Mouse (Mus musculus) frontal cortex, postnatal 25 days (tissue): ENCODE measurements around the gene Nlrp6.

Experiments used
- DNase-seq, 2 experiments: peaks; one replicate each; pipeline ENCODE4 v3.0.0; 2022; ENCODE audit warnings: low spot score in 2 of 2

Nlrp6 gene

DNA sequence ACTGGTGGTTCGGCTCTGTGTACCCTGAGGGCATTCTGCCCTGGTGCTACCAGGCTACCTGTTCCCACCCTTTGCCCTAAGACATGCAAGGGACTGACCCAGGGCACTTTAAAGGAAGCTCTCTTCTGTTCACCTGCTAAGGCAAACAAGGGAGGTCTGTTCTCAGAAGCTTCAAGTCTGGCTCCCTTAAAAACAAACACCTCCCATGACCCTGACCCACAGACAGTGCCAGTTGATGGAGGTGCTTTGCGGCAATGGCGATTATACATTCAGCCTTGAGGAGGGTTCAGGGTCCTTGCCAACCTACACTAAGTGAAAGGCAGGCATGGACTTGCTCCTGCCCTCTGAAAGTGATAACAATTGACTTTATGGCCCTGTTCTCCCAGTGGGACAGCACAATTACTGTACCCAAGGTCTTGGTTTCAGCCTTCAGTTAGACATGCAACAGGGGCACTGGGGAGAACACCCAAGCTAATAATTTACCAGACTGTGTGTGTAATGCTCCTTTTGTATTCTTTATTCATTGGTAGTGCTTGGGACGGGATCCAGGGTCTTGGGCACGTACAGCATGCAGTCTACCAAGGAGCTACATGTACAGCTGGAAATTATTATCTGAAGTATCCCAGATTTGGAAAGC, 7.7 kb upstream of the Nlrp6 start:
- no peak for DNase-seq

DNA sequence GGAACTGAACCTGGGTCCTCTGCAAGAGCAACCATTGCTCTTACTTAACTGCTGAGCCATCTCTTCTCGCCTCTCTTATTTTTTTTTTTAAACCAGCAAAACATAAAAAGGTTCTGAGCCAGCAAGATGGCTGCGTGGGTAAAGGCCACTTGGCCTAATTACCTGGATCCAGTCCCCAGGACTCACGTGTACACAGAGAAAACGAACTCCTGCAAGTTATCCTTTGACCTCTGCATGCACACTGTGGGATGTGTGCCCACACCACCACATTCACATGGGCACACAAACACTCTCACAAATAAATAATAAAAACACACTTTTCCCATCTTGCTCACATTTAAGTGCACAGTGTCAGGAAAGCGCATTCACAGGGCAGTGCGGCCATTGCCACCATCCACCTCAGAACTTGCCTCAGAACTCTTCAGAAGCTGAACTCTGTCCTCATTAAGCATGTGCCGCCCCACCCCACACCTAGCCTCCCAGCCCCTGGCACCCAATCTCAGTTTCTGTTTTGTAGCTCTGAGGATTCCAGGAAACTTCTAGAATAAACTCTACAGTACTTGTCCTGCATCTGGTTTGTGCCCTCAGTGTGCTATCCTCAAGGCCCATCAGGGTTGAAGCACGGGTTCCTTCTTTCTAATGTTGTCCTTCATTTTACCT, 6.5 kb upstream of the Nlrp6 start:
- DNase-seq: no peak

DNA sequence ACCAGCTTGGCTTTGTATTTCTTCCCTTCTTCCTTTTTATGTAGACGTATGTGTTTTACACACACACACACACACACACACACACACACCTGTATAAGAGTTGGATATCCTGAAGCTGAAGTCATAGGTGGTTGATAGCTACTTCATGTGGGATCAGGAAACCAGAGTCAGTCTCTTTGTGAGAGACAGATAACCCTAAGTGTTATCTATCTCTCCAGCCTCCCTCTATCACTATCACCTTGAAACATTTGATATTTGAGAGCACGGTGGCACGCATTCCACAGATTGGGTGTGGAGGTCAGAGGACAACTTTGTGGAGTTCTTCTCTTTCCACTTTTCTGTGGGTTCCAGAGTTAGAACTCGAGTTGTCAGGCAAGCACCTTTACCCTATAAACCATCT, 791 bp upstream of the Nlrp6 start:
- DNase-seq: no peak

- no peak for DNase-seq
Measured at GRCm38 (mm10) chr7:140921225-140921975, 698 bp downstream of the Nlrp6 start.

DNA sequence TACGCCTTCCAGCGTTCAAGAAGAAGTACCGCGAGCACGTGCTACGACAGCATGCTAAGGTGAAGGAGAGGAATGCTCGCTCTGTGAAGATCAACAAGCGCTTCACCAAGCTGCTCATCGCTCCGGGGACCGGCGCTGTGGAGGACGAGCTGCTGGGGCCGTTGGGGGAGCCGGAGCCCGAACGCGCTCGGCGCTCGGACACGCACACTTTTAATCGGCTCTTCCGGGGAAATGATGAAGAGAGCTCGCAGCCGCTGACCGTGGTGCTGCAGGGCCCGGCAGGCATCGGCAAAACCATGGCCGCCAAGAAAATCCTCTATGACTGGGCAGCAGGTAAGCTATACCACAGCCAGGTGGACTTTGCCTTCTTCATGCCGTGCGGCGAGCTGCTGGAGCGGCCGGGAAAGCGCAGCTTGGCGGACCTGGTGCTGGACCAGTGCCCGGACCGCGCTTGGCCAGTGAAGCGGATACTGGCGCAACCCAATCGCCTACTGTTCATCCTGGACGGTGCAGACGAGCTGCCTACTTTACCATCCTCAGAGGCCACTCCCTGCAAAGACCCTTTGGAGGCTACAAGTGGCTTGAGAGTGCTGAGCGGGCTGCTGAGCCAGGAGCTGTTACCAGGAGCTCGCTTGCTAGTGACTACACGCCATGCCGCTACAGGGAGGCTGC, 1.8 kb downstream of the Nlrp6 start:
- no peak for DNase-seq

GRCm38 (mm10) chr7:140923070-140923775, 2.5 kb downstream of the Nlrp6 start:
- no peak for DNase-seq

- DNase-seq: no peak
Measured at GRCm38 (mm10) chr7:140927181-140927580, 6.5 kb downstream of the Nlrp6 start.

DNA sequence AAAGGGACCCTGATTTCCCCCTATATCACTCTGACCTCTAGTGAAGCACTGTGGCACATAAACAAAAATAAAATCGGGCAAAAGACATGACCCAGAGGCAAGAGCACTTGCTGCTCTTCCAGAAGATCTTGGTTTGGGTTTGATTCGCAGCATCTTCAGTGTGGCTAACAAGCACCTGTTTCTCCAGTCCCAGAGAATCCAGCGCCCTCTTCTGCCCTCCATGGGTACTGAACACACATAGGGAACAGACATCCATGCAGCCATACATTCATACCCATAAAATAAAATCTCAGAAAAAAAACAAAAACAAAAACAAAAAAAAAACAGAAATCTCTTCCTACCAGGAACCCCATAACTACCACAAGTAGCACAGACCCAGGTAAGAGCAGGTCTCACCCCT, 17.7 kb downstream of the Nlrp6 start:
- no peak for DNase-seq

DNA sequence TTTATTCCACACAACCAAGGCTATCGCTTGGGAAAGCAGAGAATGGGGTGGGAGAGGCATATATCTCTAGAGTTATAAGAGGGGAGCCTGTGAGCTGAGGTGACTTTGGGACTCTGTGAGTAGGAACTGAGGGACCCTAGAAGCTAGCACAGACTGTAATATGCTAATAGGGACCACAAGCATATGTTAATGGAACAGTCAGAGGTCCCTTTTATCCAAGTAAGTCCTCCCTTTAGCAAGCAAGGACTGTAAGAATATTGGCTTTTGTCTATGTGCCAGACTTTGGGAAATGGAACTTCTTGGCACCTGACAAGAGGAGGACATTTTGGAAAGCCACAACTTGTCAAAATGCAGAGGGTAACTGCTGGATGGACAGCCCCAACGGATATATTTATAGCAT, 18.2 kb downstream of the Nlrp6 start:
- no peak for DNase-seq

- DNase-seq: no peak
Measured at GRCm38 (mm10) chr7:140939669-140940171, 19.0 kb downstream of the Nlrp6 start.

DNA sequence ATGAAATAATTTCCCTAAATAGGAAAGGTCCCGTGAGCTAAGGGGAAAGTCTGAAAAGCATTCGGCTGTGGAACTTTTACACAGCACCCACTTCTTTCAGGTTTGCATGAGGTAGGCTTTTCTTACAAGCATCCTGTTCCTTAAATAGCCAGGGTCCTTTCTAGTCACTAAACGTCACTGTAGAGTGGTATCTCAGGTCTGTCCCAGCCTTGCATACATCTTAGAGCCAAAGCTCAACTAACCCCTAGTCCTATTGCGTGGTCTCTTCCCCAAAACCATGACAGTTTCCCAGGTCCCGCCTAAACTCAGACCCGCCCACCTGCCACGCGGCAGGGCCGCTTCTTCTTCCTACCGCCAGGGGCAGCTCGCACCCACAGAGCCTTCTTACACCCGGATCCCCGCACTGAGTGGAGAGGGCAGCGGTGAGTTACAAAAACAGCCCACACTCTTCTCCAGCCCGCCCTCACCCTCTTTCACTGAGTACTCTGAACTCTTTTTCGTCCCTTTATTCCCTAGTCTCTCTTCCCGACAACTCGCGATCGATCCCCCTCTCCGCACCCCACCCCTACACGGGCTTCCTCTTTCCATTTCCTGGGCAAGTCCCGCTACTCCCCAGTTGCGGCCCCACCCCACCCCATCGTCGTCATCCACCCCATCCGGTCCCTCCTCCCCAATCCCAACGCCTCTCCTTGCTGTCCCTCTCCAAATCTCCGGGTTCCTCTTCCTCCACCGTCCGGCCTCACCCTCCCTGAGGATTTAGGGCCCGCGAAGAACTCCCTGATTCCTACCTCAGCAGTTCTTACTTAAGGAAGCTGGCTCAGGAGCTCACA, 20.7 kb downstream of the Nlrp6 start, which contains the start of gene Pgghg:
TSS of gene Pgghg (plus strand) at position 170 of the 830 bp plus-strand sequence.
- DNase-seq: peak; percentile 29 to 35

DNA sequence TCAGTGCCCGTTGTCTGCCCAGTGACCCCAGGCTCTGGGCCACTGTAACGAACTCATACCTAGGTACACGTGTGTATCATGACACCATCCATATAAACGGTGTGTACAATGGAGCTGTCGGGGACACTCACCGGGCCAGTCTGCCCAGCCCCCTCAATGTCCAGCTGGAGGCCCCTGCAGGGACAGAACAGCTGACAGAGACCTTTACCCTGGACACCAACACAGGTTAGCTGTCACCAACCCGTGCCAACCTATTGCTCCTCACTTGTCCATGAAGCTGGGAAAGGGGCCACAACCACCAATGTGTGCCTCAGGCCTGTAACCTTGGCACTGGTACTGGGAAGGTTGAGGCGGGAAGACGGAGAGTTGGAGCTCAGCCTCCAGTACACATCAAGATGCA, 21.6 kb downstream of the Nlrp6 start:
- no peak for DNase-seq

GRCm38 (mm10) chr7:140942811-140943210, 22.1 kb downstream of the Nlrp6 start:
- DNase-seq: no peak

GRCm38 (mm10) chr7:140943356-140943755, 22.7 kb downstream of the Nlrp6 start:
- no peak for DNase-seq

- no peak for DNase-seq
Measured at GRCm38 (mm10) chr7:140944236-140944635, 23.5 kb downstream of the Nlrp6 start.

GRCm38 (mm10) chr7:140945247-140945646, 24.5 kb downstream of the Nlrp6 start:
- no peak for DNase-seq

DNA sequence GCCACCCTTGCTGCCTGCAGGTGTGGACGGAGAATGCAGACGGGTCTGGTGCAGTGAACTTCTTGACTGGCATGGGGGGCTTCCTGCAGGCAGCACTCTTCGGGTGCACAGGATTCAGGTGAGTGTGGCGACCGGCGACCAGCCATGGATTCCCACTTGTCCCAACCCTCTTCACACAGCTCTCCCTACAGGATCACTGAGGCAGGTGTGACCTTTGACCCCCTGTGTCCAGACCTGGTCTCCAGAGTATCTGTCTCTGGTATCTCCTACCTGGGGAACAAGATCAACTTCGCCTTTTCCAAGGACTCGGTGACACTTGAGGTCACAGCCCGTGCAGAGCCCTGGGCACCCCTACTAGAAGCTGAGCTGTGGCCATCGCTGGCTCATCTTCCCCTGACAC, 25.6 kb downstream of the Nlrp6 start:
- DNase-seq: no peak

- DNase-seq: no peak
Measured at GRCm38 (mm10) chr7:140946980-140947379, 26.3 kb downstream of the Nlrp6 start.

DNA sequence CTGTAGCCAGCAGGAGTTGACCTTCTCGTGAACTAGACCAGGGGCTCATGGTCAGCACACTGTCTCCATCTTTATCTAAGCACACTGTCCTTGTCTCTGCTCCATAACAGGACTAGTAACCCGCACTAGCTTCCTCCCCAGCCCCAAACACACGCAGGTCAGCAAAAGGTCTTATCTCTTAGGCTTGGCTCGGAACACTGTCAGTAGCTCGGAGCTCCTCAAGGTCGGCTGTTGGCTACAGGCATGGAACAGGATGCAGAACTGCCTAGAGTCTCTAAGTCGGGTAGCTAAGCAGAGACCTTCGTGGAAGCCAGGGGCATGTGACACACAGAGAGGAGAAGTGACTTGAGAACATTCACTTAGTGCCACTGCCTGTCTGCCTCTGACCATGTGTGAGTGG, 27.5 kb downstream of the Nlrp6 start:
- no peak for DNase-seq

GRCm38 (mm10) chr7:140949255-140949654, 28.6 kb downstream of the Nlrp6 start:
- no peak for DNase-seq
